Mouse (Mus musculus) stomach, postnatal 0 days (tissue): ENCODE data around the gene Drd4.

Experiments used
- CTCF ChIP-seq: IDR thresholded peaks from 2 replicates; pipeline ENCODE4 v1.5.1; 2016; ENCODE audit warnings: antibody characterized with exemption, low read depth, mild to moderate bottlenecking, moderate library complexity
- EP300 ChIP-seq: optimal IDR thresholded peaks from 2 replicates; pipeline ENCODE3; 2016; ENCODE audit warnings: antibody characterized with exemption

GRCm38 (mm10) chr7:141268466-141269272 lies 23.1 kb upstream of the Drd4 start:
- TF ChIP-seq CTCF = no peak
- no peak for TF ChIP-seq EP300
